Comparison of ENCODE assay signal across 36 mouse cellular contexts in genomic region chr5:86581998-86582397, GRCm38 (mm10). TPM values are rescaled to one million over a fixed set of nuclear protein-coding genes. Genes with fewer than 3 reads are reported as not detected.
"Had no signal": no experiment of that assay in that cellular context is flagged by ENCODE, and none has a peak within 500 bp of the region (broad histone marks: within the 10 kb centered on the region; RNA-seq: fewer than 3 reads in every experiment).

No protein-coding gene starts in this region.

- H3K27ac ChIP-seq: gastrocnemius, adult 2 months; heart, embryonic 10.5 days; hindbrain, embryonic 10.5 days; hindbrain, embryonic 12.5 days; hindbrain, embryonic 14.5 days; intestine, embryonic 15.5 days; layer of hippocampus, adult 2 months; left cerebral cortex, adult 2 months; limb, embryonic 10.5 days; limb, embryonic 12.5 days had no signal

- H3K4me3 ChIP-seq: gastrocnemius, adult 2 months; heart, embryonic 10.5 days; heart, embryonic 12.5 days; hindbrain, embryonic 10.5 days; hindbrain, embryonic 12.5 days; intestine, embryonic 15.5 days; layer of hippocampus, adult 2 months; left cerebral cortex, adult 2 months; limb, embryonic 10.5 days; limb, embryonic 12.5 days had no signal

- H3K4me2 ChIP-seq: heart, embryonic 12.5 days; hindbrain, embryonic 12.5 days; hindbrain, embryonic 14.5 days; intestine, embryonic 15.5 days; limb, embryonic 12.5 days had no signal

- H3K4me1 ChIP-seq: heart, embryonic 10.5 days; heart, embryonic 12.5 days; hindbrain, embryonic 10.5 days; hindbrain, embryonic 12.5 days; intestine, embryonic 15.5 days; limb, embryonic 10.5 days; limb, embryonic 12.5 days had no signal

- H3K9me3 ChIP-seq: heart, embryonic 10.5 days; heart, embryonic 12.5 days; hindbrain, embryonic 10.5 days; hindbrain, embryonic 12.5 days; intestine, embryonic 15.5 days; limb, embryonic 10.5 days; limb, embryonic 12.5 days had no signal

- DNase-seq: forebrain, postnatal 0 days; gastrocnemius, adult 2 months; gastrocnemius, postnatal 10 days; gastrocnemius, postnatal 25 days; heart, adult 18-20 months; heart, postnatal 10 days; heart, postnatal 4 days; kidney, adult 18-20 months; kidney, postnatal 10 days; kidney, postnatal 25 days; kidney, postnatal 4 days had no signal

- ATAC-seq: hindbrain, embryonic 16.5 days; inflammation-experienced regulatory T-cells, adult 6 months; intestine, embryonic 15.5 days; intestine, postnatal 0 days had no signal

- H3K9ac ChIP-seq: forebrain, postnatal 0 days; heart, embryonic 12.5 days; hindbrain, embryonic 12.5 days; hindbrain, embryonic 14.5 days; intestine, embryonic 15.5 days; limb, embryonic 12.5 days had no signal

- H3K36me3 ChIP-seq: heart, embryonic 10.5 days; heart, embryonic 12.5 days; hindbrain, embryonic 10.5 days; hindbrain, embryonic 12.5 days; intestine, embryonic 15.5 days; limb, embryonic 10.5 days; limb, embryonic 12.5 days had no signal

- H3K27me3 ChIP-seq: heart, embryonic 12.5 days; hindbrain, embryonic 12.5 days; intestine, embryonic 15.5 days; limb, embryonic 12.5 days had no signal

RNA-seq across cellular contexts. Expression of gene Tmprss11f, which starts 50.2 kb away (rescaled TPM):
- total RNA-seq: forebrain, postnatal 0 days; gastrocnemius, adult 2 months; gastrocnemius, postnatal 10 days; gastrocnemius, postnatal 25 days; gastrocnemius, postnatal 4 days; granulocyte monocyte progenitor cell, adult 5-6 weeks; heart, adult 18-20 months; heart, adult 8-10 months; heart, postnatal 10 days; heart, postnatal 25 days; heart, postnatal 4 days; layer of hippocampus, adult 2 months; layer of hippocampus, postnatal 10 days; layer of hippocampus, postnatal 25 days; left cerebral cortex, adult 2 months; left cerebral cortex, postnatal 14 days; left cerebral cortex, postnatal 36 days had no signal
- polyA plus RNA-seq: forebrain, postnatal 0 days; heart, embryonic 12.5 days; heart, embryonic 14.5 days; heart, embryonic 16.5 days; hindbrain, embryonic 10.5 days; hindbrain, embryonic 12.5 days; hindbrain, embryonic 14.5 days; hindbrain, embryonic 16.5 days; inflammation-experienced regulatory T-cells, adult 6 months; intestine, postnatal 0 days; kidney, embryonic 14.5 days; kidney, embryonic 16.5 days had no signal
